Mouse (Mus musculus): ENCODE data around the gene Ppme1. TPM values are rescaled to one million over a fixed set of nuclear protein-coding genes. Genes with fewer than 3 reads are reported as not detected.
A peak's percentile ranks its signal among the peaks of the same experiment; 100 is the strongest.

The Ppme1 gene
- polyA plus RNA-seq, 1 experiment from 2014 or later: 55.3 TPM

DNA sequence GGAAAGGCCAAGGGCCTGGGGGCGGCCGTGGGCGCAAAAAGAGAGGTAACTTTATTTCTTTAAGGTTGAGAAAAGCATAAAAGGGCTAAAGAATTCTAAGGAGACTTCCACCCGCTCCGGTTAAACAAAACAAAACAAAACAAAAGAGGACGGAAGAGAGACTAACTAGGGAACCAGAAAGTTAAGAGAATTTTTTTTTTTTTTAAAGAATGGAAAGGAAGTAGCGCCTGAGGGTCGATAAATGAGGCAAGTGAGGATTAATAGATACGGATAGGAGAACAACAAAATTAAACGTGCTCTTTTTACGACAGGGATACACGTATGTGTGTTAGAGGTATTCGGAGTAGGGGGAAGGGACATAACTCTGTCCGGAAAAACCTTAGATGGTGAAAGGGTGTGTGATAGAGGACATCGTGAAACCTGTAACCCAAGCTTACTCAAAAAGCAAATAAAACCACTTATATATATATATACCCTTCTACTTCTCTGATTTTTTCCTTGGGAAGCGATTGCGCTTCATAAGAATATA lies 409 bp upstream of the Ppme1 start:
- no peak for ATAC-seq (ENCODE audit: insufficient number of reproducible peaks, low FRiP score, low TSS enrichment, low read depth)
- peaks cover 16% of the 10 kb centered on the region; the same call in 1 of the 2 replicates for H3K36me3 ChIP-seq
- peak overlapping the region; percentile 89 for H3K27ac ChIP-seq
- H3K4me2 ChIP-seq: peak overlapping the region; percentile 46
- no peaks in the 10 kb centered on the region for H3K27me3 ChIP-seq
- H3K4me1 ChIP-seq: peaks cover 14% of the 10 kb centered on the region
- no peaks in the 10 kb centered on the region for H3K9me3 ChIP-seq
- peak overlapping the region; percentile 70 for H3K4me3 ChIP-seq
- 5% methylated on average over 17 of the region's 17 CpGs for WGBS
- peak overlapping the region; percentile 52 for H3K9ac ChIP-seq

DNA sequence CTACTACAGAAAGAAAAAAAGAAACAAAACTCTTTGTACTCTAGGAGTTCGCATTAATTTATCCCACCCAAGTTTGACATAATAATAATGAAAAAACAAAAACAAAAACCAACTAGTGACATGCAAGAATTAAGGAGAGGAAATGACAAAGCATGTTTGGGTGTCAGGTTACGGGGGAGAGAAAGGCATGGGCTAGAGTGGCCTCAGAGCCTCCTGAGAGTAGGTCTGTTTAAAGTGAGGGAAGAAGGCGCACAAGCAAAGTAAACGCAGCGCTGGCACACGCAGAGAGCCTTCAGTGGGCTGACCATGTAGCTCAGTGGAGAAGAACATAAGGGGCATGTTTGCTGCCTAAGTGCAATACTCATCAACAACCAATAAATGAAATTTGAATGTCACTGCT lies 7.2 kb downstream of the Ppme1 start:
- H3K9ac ChIP-seq: no peak overlapping the region
- no peak overlapping the region for H3K4me3 ChIP-seq
- no peak overlapping the region for H3K27ac ChIP-seq
- H3K9me3 ChIP-seq: no peaks in the 10 kb centered on the region
- H3K27me3 ChIP-seq: no peaks in the 10 kb centered on the region
- H3K4me1 ChIP-seq: peaks cover 6% of the 10 kb centered on the region; the same call in 1 of the 2 replicates
- ATAC-seq (ENCODE audit: insufficient number of reproducible peaks, low FRiP score, low TSS enrichment, low read depth): no peak
- H3K4me2 ChIP-seq: no peak overlapping the region
- WGBS: 40% methylated on average over 6 of the region's 6 CpGs
- H3K36me3 ChIP-seq: no peaks in the 10 kb centered on the region

DNA sequence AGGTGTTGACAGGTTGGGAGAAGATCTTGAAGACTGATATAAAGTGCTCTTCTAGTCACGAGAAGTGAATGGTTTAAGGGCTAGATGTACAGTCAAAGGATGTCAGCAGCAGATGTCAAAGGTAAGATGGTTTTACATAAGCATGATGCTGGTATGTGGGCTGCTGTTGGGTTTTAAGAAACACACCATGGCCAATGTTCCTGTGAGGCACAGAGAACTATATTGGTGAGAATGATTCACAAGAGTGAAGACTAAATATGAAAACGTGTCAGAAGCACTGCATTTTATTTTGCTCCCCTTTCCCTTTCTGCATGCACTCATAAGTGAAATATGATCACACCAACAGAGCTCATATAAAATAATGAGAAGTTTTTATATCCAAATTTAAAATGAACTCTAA lies 8.9 kb downstream of the Ppme1 start:
- no peak overlapping the region for H3K9ac ChIP-seq
- WGBS: 67% methylated on average over 2 of the region's 2 CpGs
- H3K9me3 ChIP-seq: no peaks in the 10 kb centered on the region
- H3K27ac ChIP-seq: no peak overlapping the region
- no peak overlapping the region for H3K4me3 ChIP-seq
- H3K36me3 ChIP-seq: no peaks in the 10 kb centered on the region
- no peak for ATAC-seq (ENCODE audit: insufficient number of reproducible peaks, low FRiP score, low TSS enrichment, low read depth)
- H3K4me1 ChIP-seq: no peaks in the 10 kb centered on the region
- no peak overlapping the region for H3K4me2 ChIP-seq
- no peaks in the 10 kb centered on the region for H3K27me3 ChIP-seq

DNA sequence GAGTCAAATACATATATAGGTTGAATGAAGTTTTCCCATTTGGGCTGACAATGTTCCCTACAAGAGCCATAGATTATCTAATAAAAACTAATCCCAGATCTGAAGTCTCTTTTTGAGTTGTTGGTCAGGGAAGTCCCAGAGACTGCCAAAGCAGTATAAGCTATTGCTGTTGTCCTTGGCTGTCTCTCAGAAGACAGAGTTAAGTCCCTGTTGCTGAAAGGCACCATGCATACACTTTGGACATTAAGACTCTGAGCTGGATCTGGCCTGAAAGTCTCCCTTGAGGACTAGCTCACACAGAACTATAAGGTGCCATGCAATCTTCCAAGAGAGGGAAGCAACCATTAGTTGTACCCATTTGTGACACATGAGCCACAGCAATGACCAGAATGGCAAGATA lies 14.3 kb downstream of the Ppme1 start:
- Histone ChIP-seq H3K9me3 (no peaks in the 10 kb centered on the region), H3K4me2 (no peak overlapping the region), H3K27me3 (no peaks in the 10 kb centered on the region), H3K27ac (no peak overlapping the region), H3K4me3 (no peak overlapping the region), H3K9ac (no peak overlapping the region), H3K4me1 (no peaks in the 10 kb centered on the region), H3K36me3 (0 out of 2 replicates have a peak, but pooled peaks cover 4% of the 10 kb centered on the region)
- no peak for ATAC-seq (ENCODE audit: insufficient number of reproducible peaks, low FRiP score, low TSS enrichment, low read depth)

DNA sequence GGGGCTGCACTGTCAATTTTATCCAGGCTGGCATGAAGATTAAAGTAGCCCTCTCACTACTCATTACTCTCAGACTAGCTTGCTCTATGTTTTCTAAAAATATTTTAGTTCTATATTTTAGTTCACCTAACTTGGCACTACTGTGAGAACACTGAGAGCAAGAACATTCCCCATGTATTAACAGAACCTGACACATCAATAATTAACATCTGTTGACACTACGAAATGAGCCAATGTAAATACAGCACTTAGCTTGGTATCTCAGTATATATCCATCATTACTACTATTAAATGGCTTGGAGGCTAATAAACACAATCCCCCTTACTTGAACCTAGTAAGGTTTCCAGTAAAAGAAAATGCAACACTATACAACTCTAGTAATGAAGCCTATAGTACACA lies 15.3 kb downstream of the Ppme1 start:
- 0 out of 2 replicates have a peak, but pooled peaks cover 4% of the 10 kb centered on the region for H3K36me3 ChIP-seq
- WGBS: 85% methylated on average over 1 of the region's 1 CpGs

DNA sequence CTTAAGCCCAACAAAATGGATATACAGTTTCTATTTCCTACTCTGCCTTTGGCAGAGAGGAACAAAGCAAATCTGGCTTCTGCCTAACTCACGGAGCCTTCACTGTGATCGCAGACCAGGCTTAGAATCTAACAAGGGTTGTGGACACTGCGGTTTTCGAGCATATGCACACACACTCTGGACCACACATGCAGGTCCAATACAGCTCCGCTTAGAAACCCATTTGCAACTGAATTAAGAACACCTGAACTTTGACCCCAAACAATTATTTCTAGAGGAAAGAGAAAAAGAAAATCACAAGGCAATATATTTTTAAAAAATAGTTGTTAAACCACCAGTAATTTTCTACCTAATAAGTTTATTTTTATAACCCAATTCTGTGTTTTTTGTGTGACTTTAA lies 15.8 kb downstream of the Ppme1 start:
- Histone ChIP-seq H3K27me3 (no peaks in the 10 kb centered on the region), H3K4me2 (no peak overlapping the region), H3K9ac (no peak overlapping the region), H3K4me1 (no peaks in the 10 kb centered on the region), H3K36me3 (peaks cover 6% of the 10 kb centered on the region), H3K4me3 (no peak overlapping the region), H3K27ac (no peak overlapping the region), H3K9me3 (no peaks in the 10 kb centered on the region)
- ATAC-seq (ENCODE audit: insufficient number of reproducible peaks, low FRiP score, low TSS enrichment, low read depth): no peak
- WGBS: 80% methylated on average over 5 of the region's 5 CpGs

More for the DNA sequence above, 15.3 kb downstream of the Ppme1 start:
- no peaks in the 10 kb centered on the region for H3K9me3 ChIP-seq
- H3K4me2 ChIP-seq: no peak overlapping the region
- H3K27ac ChIP-seq: no peak overlapping the region
- H3K9ac ChIP-seq: no peak overlapping the region
- no peak overlapping the region for H3K4me3 ChIP-seq
- no peaks in the 10 kb centered on the region for H3K4me1 ChIP-seq
- no peak for ATAC-seq (ENCODE audit: insufficient number of reproducible peaks, low FRiP score, low TSS enrichment, low read depth)
- H3K27me3 ChIP-seq: no peaks in the 10 kb centered on the region

DNA sequence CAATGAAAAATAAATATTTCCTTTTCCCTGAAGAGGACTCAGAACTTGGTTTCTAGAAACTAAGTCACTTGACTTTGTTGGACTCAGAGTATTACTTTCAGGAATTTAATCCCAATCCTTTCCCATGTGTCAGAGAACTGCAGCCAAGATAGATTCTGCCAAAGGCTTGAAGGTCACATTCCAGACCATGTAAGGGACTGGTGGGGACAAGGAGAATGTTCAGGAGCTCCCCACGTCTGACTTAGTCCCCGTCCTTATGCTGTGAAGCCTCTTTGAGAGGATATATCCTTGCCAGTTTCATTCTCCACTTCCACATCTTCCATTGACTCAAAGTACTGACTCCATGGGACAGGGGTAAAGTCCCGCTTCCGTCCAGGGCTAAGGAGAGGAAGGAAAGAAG lies 17.1 kb downstream of the Ppme1 start:
- WGBS: 87% methylated on average over 4 of the region's 4 CpGs
- no peak for ATAC-seq (ENCODE audit: insufficient number of reproducible peaks, low FRiP score, low TSS enrichment, low read depth)

DNA sequence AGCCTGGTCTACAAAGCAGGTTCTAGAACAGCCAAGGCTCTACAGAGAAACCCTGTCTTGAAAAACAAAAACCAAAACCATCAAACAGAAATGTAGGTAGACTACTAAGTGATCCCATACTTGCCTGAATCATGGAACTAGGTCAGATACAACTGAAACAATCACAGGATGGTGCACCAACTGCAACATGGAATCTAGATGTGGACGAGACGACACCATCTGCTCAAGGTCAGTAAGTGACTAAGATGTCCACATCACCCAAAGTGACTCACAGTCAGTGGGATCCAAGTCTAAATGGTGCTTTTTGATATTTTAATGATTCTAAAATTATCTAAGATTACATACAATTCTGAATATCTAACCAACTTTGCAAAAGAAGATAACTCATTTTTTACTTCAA lies 36.2 kb downstream of the Ppme1 start:
- no peak for ATAC-seq (ENCODE audit: insufficient number of reproducible peaks, low FRiP score, low TSS enrichment, low read depth)
- H3K4me1 ChIP-seq: no peaks in the 10 kb centered on the region
- no peaks in the 10 kb centered on the region for H3K27me3 ChIP-seq
- H3K4me2 ChIP-seq: no peak overlapping the region
- WGBS: 95% methylated on average over 2 of the region's 2 CpGs
- peaks cover 88% of the 10 kb centered on the region for H3K36me3 ChIP-seq
- no peak overlapping the region for H3K9ac ChIP-seq
- no peak overlapping the region for H3K27ac ChIP-seq
- H3K4me3 ChIP-seq: no peak overlapping the region
- H3K9me3 ChIP-seq: no peaks in the 10 kb centered on the region

More for the DNA sequence above, 17.1 kb downstream of the Ppme1 start:
- Histone ChIP-seq H3K4me3 (no peak overlapping the region), H3K36me3 (peaks cover 10% of the 10 kb centered on the region), H3K9me3 (no peaks in the 10 kb centered on the region), H3K4me1 (no peaks in the 10 kb centered on the region), H3K27me3 (no peaks in the 10 kb centered on the region), H3K4me2 (no peak overlapping the region), H3K9ac (no peak overlapping the region), H3K27ac (no peak overlapping the region)

DNA sequence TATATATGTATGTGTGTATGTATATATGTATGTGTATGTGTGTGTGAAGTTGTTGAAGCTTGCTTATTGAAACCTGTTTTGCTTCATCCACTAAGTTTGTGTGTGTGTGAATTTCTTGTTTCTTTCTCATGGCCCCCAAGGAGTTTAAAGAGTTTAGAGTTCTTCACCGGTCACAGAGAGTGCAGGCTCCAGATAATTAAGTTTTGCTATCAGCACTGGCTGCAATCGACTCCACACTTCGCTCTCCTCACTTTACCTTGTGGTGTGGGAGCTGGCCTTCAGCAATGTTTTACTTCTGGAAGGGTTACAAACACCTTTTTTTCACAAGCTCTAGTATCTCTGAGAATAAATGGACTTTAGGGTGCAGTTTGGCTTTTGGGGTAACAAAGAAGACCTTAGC lies 40.8 kb downstream of the Ppme1 start:
- H3K36me3 ChIP-seq: peaks cover 90% of the 10 kb centered on the region
- no peak overlapping the region for H3K4me2 ChIP-seq
- H3K9me3 ChIP-seq: no peaks in the 10 kb centered on the region
- peaks cover 3% of the 10 kb centered on the region; the same call in 1 of the 2 replicates for H3K4me1 ChIP-seq
- no peaks in the 10 kb centered on the region for H3K27me3 ChIP-seq
- H3K9ac ChIP-seq: no peak overlapping the region
- ATAC-seq (ENCODE audit: insufficient number of reproducible peaks, low FRiP score, low TSS enrichment, low read depth): no peak
- H3K4me3 ChIP-seq: no peak overlapping the region
- no peak overlapping the region for H3K27ac ChIP-seq
- 90% methylated on average over 3 of the region's 3 CpGs for WGBS

DNA sequence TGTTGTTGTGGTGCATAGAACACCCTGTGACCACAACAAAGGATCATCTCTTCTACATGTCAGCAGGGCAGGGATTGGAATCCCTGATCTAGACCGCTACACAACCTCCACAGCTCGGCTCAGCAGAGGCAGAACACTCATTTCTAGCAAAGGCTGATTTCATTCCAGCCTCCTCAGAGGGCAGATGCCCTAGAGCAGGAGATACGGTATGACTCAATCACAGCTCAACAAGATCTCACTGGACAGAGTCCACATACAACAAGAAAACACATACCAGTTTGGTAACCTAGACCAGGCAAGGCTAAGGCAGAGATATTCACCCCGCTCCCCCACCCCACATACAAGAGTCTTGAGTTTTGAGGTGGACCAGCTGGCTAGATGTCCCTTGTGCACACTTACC lies 43.5 kb downstream of the Ppme1 start:
- Histone ChIP-seq H3K4me2 (no peak overlapping the region), H3K4me3 (no peak overlapping the region)
- 90% methylated on average over 4 of the region's 4 CpGs for WGBS

DNA sequence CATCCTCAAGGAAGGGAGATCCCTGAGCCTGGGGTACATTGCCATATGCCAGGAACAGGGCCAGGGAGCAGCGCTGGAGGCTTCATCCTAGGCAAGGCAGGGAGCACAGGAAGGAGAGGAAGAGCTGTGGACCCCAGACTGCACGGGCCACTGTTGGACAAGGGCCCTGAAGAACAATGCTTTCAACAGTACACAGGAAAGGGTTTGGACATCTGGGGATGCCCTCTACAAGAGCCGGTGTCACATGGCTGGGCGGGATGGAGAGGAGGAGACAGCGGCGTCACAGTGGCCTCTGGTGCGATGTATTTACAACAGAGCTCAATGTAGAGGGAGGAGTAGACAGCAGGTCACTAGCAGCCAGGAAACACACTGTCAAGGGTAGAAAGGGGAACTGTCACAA lies 44.6 kb downstream of the Ppme1 start:
- Histone ChIP-seq H3K4me1 (peaks cover 3% of the 10 kb centered on the region; the same call in 1 of the 2 replicates), H3K9ac (no peak overlapping the region), H3K4me2 (no peak overlapping the region), H3K9me3 (no peaks in the 10 kb centered on the region), H3K27me3 (no peaks in the 10 kb centered on the region), H3K36me3 (peaks cover 70% of the 10 kb centered on the region), H3K27ac (no peak overlapping the region), H3K4me3 (no peak overlapping the region)
- 86% methylated on average over 7 of the region's 7 CpGs for WGBS
- ATAC-seq (ENCODE audit: insufficient number of reproducible peaks, low FRiP score, low TSS enrichment, low read depth): no peak

More for the DNA sequence above, 43.5 kb downstream of the Ppme1 start:
- Histone ChIP-seq H3K36me3 (peaks cover 80% of the 10 kb centered on the region), H3K27ac (no peak overlapping the region), H3K27me3 (no peaks in the 10 kb centered on the region), H3K9me3 (no peaks in the 10 kb centered on the region), H3K4me1 (peaks cover 3% of the 10 kb centered on the region; the same call in 1 of the 2 replicates), H3K9ac (no peak overlapping the region)
- no peak for ATAC-seq (ENCODE audit: insufficient number of reproducible peaks, low FRiP score, low TSS enrichment, low read depth)

DNA sequence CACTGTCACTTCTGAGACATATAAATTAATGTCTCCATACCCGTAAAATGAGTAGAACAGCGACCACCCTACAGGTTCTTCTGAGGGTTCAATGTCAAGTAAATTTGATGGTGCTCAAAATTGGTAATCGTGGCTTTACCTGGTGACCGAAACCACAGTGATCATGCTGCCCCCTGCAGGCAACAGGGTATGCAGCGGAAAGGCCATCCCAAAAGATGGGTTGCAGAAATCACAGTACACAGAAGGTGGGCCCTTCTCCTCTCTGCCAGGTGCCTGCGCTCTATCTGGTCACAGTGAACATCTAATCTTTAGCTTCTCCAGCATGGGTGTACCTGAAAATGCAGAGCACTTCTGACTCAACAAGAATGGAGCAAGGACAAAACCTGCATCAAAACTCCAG lies 46.6 kb downstream of the Ppme1 start:
- Histone ChIP-seq H3K4me2 (no peak overlapping the region), H3K27ac (no peak overlapping the region), H3K4me3 (no peak overlapping the region), H3K4me1 (peaks cover 3% of the 10 kb centered on the region; the same call in 1 of the 2 replicates), H3K27me3 (no peaks in the 10 kb centered on the region), H3K36me3 (peaks cover 54% of the 10 kb centered on the region), H3K9me3 (no peaks in the 10 kb centered on the region), H3K9ac (no peak overlapping the region)
- WGBS: 70% methylated on average over 6 of the region's 6 CpGs
- ATAC-seq (ENCODE audit: insufficient number of reproducible peaks, low FRiP score, low TSS enrichment, low read depth): no peak

DNA sequence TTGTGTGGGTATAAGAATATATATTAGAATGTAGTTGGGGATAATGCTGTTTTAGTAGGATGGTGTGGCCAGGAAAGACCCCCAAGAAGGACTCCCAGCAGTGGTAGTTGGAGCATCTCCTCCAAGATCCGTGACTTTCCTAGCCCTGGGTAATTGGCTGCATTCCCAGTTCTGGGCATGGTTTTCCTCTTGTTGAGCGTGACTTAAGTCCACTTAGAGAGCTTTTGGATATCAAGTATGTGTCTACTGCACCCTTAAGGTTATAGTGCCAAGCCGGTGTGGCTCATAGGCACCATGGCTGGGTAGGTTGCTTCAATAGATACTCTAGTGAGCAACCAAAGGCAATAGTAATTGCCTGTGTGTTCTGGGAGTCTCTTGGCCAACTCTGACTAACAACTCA lies 48.4 kb downstream of the Ppme1 start:
- Histone ChIP-seq H3K4me1 (peaks cover 3% of the 10 kb centered on the region; the same call in 1 of the 2 replicates), H3K36me3 (peaks cover 57% of the 10 kb centered on the region), H3K4me2 (no peak overlapping the region), H3K4me3 (no peak overlapping the region), H3K9me3 (no peaks in the 10 kb centered on the region), H3K27me3 (no peaks in the 10 kb centered on the region), H3K9ac (no peak overlapping the region), H3K27ac (no peak overlapping the region)
- ATAC-seq (ENCODE audit: insufficient number of reproducible peaks, low FRiP score, low TSS enrichment, low read depth): no peak
- 69% methylated on average over 3 of the region's 3 CpGs for WGBS

Measured in limb, embryonic 15.5 days (tissue).